Mouse (Mus musculus): ENCODE measurements around the gene C2cd2. TPM values are rescaled to one million over a fixed set of nuclear protein-coding genes. Genes with fewer than 3 reads are reported as not detected.
"Not testable (repeated sequence)": the region's sequence is repeated elsewhere in the genome, so short reads cannot be mapped to it uniquely, and the experiment has no call there.

C2cd2 gene
- polyA plus RNA-seq, 1 experiment from 2014 or later = 23.4 TPM

GRCm38 (mm10) chr16:97946993-97947392, 15.4 kb downstream of the C2cd2 start:
- H3K9ac ChIP-seq; H3K27ac ChIP-seq (replicated peaks); H3K4me1 ChIP-seq; H3K27me3 ChIP-seq; H3K4me2 ChIP-seq (replicated peaks); ATAC-seq (ENCODE audit: insufficient number of reproducible peaks, low FRiP score, low TSS enrichment, low read depth); H3K9me3 ChIP-seq (replicated peaks); H3K4me3 ChIP-seq (replicated peaks): not testable (repeated sequence)
- WGBS = 80% methylated on average over 2 of the region's 2 CpGs
- H3K36me3 ChIP-seq = peaks cover 48% of the 10 kb centered on the region

- H3K27me3 ChIP-seq = no peaks in the 10 kb centered on the region
- H3K4me3 ChIP-seq (replicated peaks) = no peak overlapping the region
- H3K27ac ChIP-seq (replicated peaks) = no peak overlapping the region
- H3K36me3 ChIP-seq = peaks cover 18% of the 10 kb centered on the region
- no peak overlapping the region for H3K4me2 ChIP-seq (replicated peaks)
- ATAC-seq (ENCODE audit: insufficient number of reproducible peaks, low FRiP score, low TSS enrichment, low read depth) = no peak
- H3K9ac ChIP-seq = no peak overlapping the region
- no peaks in the 10 kb centered on the region for H3K9me3 ChIP-seq (replicated peaks)
- H3K4me1 ChIP-seq = no peaks in the 10 kb centered on the region
Measured at GRCm38 (mm10) chr16:97941844-97942243, 20.6 kb downstream of the C2cd2 start.

- ATAC-seq (ENCODE audit: insufficient number of reproducible peaks, low FRiP score, low TSS enrichment, low read depth) = no peak
- Histone ChIP-seq H3K9me3 (replicated peaks) (no peaks in the 10 kb centered on the region), H3K9ac (no peak overlapping the region), H3K36me3 (peaks cover 16% of the 10 kb centered on the region), H3K27ac (replicated peaks) (no peak overlapping the region), H3K4me3 (replicated peaks) (no peak overlapping the region), H3K4me1 (no peaks in the 10 kb centered on the region), H3K4me2 (replicated peaks) (no peak overlapping the region), H3K27me3 (no peaks in the 10 kb centered on the region)
- 80% methylated on average over 3 of the region's 3 CpGs for WGBS
Measured at GRCm38 (mm10) chr16:97940471-97940973, 21.9 kb downstream of the C2cd2 start.

- WGBS = 78% methylated on average over 3 of the region's 3 CpGs
- no peak for ATAC-seq (ENCODE audit: insufficient number of reproducible peaks, low FRiP score, low TSS enrichment, low read depth)
- no peaks in the 10 kb centered on the region for H3K36me3 ChIP-seq
- H3K9me3 ChIP-seq (replicated peaks) = no peaks in the 10 kb centered on the region
- no peaks in the 10 kb centered on the region for H3K27me3 ChIP-seq
- H3K27ac ChIP-seq (replicated peaks) = no peak overlapping the region
- H3K4me3 ChIP-seq (replicated peaks) = no peak overlapping the region
- no peak overlapping the region for H3K9ac ChIP-seq
- H3K4me2 ChIP-seq (replicated peaks) = no peak overlapping the region
- H3K4me1 ChIP-seq = no peaks in the 10 kb centered on the region
Measured at GRCm38 (mm10) chr16:97935815-97936214, 26.6 kb downstream of the C2cd2 start.

GRCm38 (mm10) chr16:97930231-97930630, 32.2 kb downstream of the C2cd2 start:
- ATAC-seq (ENCODE audit: insufficient number of reproducible peaks, low FRiP score, low TSS enrichment, low read depth) = no peak
- no peak overlapping the region for H3K9ac ChIP-seq
- H3K27ac ChIP-seq (replicated peaks) = no peak overlapping the region
- no peaks in the 10 kb centered on the region for H3K4me1 ChIP-seq
- no peak overlapping the region for H3K4me2 ChIP-seq (replicated peaks)
- no peaks in the 10 kb centered on the region for H3K36me3 ChIP-seq
- no peaks in the 10 kb centered on the region for H3K9me3 ChIP-seq (replicated peaks)
- no peaks in the 10 kb centered on the region for H3K27me3 ChIP-seq
- no peak overlapping the region for H3K4me3 ChIP-seq (replicated peaks)

- Histone ChIP-seq H3K4me1 (no peaks in the 10 kb centered on the region), H3K9ac (no peak overlapping the region), H3K9me3 (replicated peaks) (no peaks in the 10 kb centered on the region), H3K36me3 (no peaks in the 10 kb centered on the region), H3K27me3 (no peaks in the 10 kb centered on the region), H3K4me2 (replicated peaks) (no peak overlapping the region), H3K4me3 (replicated peaks) (no peak overlapping the region), H3K27ac (replicated peaks) (no peak overlapping the region)
- WGBS = 47% methylated on average over 1 of the region's 1 CpGs
- no peak for ATAC-seq (ENCODE audit: insufficient number of reproducible peaks, low FRiP score, low TSS enrichment, low read depth)
Measured at GRCm38 (mm10) chr16:97929520-97929919, 32.9 kb downstream of the C2cd2 start.

- Histone ChIP-seq H3K27me3 (no peaks in the 10 kb centered on the region), H3K4me1 (no peaks in the 10 kb centered on the region), H3K4me2 (replicated peaks) (no peak overlapping the region), H3K9me3 (replicated peaks) (no peaks in the 10 kb centered on the region), H3K4me3 (replicated peaks) (no peak overlapping the region), H3K9ac (no peak overlapping the region), H3K27ac (replicated peaks) (no peak overlapping the region), H3K36me3 (no peaks in the 10 kb centered on the region)
- no peak for ATAC-seq (ENCODE audit: insufficient number of reproducible peaks, low FRiP score, low TSS enrichment, low read depth)
- 83% methylated on average over 3 of the region's 3 CpGs for WGBS
Measured at GRCm38 (mm10) chr16:97927331-97927938, 35.0 kb downstream of the C2cd2 start.

- no peak overlapping the region for H3K9ac ChIP-seq
- H3K36me3 ChIP-seq = no peaks in the 10 kb centered on the region
- H3K4me2 ChIP-seq (replicated peaks) = no peak overlapping the region
- peaks cover 4% of the 10 kb centered on the region for H3K4me1 ChIP-seq
- WGBS = 91% methylated on average over 9 of the region's 9 CpGs
- no peaks in the 10 kb centered on the region for H3K9me3 ChIP-seq (replicated peaks)
- H3K27ac ChIP-seq (replicated peaks) = no peak overlapping the region
- H3K4me3 ChIP-seq (replicated peaks) = no peak overlapping the region
- no peaks in the 10 kb centered on the region for H3K27me3 ChIP-seq
- no peak for ATAC-seq (ENCODE audit: insufficient number of reproducible peaks, low FRiP score, low TSS enrichment, low read depth)
Measured at GRCm38 (mm10) chr16:97926381-97926780, 36.0 kb downstream of the C2cd2 start.

GRCm38 (mm10) chr16:97925760-97926159, 36.6 kb downstream of the C2cd2 start:
- Histone ChIP-seq H3K4me3 (replicated peaks) (no peak overlapping the region), H3K36me3 (no peaks in the 10 kb centered on the region), H3K4me2 (replicated peaks) (no peak overlapping the region), H3K9ac (no peak overlapping the region), H3K9me3 (replicated peaks) (no peaks in the 10 kb centered on the region), H3K27me3 (no peaks in the 10 kb centered on the region), H3K27ac (replicated peaks) (no peak overlapping the region), H3K4me1 (peaks cover 9% of the 10 kb centered on the region)
- WGBS = 61% methylated on average over 2 of the region's 2 CpGs
- ATAC-seq (ENCODE audit: insufficient number of reproducible peaks, low FRiP score, low TSS enrichment, low read depth) = no peak

- ATAC-seq (ENCODE audit: insufficient number of reproducible peaks, low FRiP score, low TSS enrichment, low read depth) = no peak
- Histone ChIP-seq H3K9ac (no peak overlapping the region), H3K27me3 (no peaks in the 10 kb centered on the region), H3K9me3 (replicated peaks) (no peaks in the 10 kb centered on the region), H3K36me3 (no peaks in the 10 kb centered on the region), H3K27ac (replicated peaks) (0 out of 2 replicates have a peak overlapping the region, but pooled peaks have one; percentile 4), H3K4me2 (replicated peaks) (no peak overlapping the region), H3K4me3 (replicated peaks) (no peak overlapping the region), H3K4me1 (peaks cover 9% of the 10 kb centered on the region)
- 51% methylated on average over 1 of the region's 1 CpGs for WGBS
Measured at GRCm38 (mm10) chr16:97923700-97924099, 38.7 kb downstream of the C2cd2 start.

- Histone ChIP-seq H3K27me3 (no peaks in the 10 kb centered on the region), H3K36me3 (no peaks in the 10 kb centered on the region), H3K27ac (replicated peaks) (peak overlapping the region; percentile 91; the same call in 1 of the 2 replicates), H3K9ac (peak overlapping the region; percentile 85), H3K9me3 (replicated peaks) (no peaks in the 10 kb centered on the region), H3K4me2 (replicated peaks) (peak overlapping the region; percentile 73), H3K4me3 (replicated peaks) (peak overlapping the region; percentile 89), H3K4me1 (peaks cover 9% of the 10 kb centered on the region)
- ATAC-seq (ENCODE audit: insufficient number of reproducible peaks, low FRiP score, low TSS enrichment, low read depth) = 0 out of 2 replicates have a peak, but pooled peaks have one; percentile 11
- WGBS = 2% methylated on average over 9 of the region's 9 CpGs
Measured at GRCm38 (mm10) chr16:97922779-97923126, 39.6 kb downstream of the C2cd2 start.

All from embryonic facial prominence, embryonic 15.5 days (tissue).